Mouse (Mus musculus) layer of hippocampus, adult 8-10 months (tissue): ENCODE measurements at regions not wholly inside any gene's neighbourhood (a gene's known extent, or its start where the extent isn't known, plus 50 kb on each side); places are given as distances from the start of the nearest gene placed in this dataset.

Source experiments
- DNase-seq, 2 experiments: peaks; one replicate each; pipeline ENCODE4 v3.0.0; 2022; ENCODE audit warnings: low spot score in 2 of 2

DNA sequence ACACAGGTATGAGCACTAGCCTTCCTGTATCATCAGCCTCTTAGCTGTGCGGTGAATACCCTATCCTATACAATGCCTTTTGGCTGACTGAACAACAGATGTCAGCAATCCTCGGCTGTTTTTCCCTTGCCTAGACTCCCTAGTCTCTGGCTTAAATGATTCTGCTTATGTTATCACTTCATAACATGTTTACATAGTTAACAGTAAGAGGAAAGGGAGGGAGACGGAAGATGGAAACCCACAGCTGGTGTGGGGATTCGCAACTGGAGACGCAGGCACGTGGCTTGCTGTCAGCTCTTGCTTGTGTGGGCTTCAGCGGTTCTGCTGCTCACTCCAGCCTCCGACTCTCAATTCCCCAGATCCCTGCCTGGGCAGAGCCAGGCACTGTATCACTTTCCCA lies 367.2 kb downstream of the Cbln4 start:
- DNase-seq, result no peak

DNA sequence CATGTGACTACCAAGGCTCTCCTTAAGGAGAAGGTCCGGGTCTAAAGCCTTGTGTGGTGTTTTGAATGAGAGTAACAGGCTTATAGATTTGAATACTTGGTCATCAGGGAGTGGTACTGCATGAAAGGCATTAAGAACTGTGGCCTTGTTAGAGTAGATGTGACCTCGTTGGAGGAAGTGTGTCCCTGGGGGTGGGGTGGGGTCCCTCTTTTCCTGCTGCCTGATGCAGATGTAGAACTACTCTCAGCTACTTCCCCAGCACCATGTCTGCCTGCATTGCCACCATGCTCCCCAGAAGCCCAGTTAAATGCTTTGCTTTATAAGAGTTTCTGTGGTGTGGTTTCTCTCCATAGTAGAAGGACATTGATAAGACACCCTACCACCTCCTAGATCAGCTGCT lies 367.9 kb downstream of the Cbln4 start:
- DNase-seq, result no peak

DNA sequence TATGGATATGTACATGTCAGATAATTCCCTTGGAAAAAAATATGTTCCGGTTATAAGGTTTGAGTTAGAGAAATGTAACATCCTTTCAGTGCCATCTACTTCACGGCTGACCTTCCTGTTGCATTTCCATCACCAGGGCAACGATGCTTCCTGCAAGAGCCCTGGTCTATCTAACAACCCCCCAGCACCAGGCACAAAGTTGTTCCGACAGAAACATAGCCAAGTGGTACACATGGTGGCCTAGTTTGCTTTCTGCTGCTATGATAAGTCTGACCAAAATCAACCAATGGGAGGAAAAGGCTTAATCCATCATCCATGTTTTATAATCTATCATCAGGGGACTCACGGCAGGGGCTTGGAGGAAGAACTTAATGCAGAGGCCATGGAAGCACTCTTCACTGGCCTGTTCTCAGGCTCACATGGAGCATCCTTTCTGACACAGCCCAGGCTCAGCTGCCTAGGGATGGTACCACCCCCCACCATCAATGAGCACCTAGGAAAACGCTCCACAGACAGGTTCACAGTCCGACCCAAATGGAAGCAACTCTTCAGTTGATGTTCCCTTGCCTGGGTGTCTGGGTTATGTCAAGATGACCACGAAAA lies 372.2 kb downstream of the Cbln4 start:
- no peak for DNase-seq

DNA sequence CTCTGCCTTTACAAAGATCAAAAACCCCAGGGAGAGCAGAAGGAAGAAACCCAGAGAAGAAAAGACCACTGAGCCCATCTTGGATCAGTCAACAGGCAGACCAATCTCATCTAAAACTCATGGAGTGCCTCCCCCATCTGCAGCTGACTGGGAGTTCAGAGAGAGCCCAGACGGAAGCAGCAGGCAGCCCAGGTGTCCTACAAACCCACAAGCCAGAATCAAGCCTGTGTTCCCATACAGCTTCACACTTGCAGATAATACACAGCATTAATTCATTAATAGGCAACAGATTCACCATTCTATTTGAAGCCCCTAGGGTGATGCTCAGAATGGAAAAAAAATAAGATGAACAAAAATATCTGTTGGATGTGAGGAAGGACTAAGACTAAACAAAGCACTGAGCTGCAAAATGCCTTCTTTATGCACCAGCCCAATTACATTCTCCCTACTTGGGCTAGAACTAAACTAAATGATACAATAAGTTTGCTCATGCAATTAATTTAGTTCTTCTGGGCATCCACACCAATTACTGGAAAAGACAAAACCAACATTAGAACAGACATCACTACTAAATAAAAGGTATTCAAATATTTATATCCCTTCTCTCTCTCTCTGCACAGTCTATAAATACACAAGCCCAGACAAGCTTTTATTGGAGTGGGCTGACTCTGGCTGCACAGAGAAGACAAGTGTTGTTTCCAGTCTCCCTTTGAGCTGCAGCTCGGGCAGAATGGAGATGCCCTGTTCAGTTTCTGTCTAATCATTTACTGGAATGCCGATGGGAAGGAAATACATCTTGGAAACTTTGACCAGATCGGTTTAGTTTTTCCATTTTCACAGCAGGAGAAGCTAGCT lies 374.2 kb downstream of the Cbln4 start:
- DNase-seq, result no peak

DNA sequence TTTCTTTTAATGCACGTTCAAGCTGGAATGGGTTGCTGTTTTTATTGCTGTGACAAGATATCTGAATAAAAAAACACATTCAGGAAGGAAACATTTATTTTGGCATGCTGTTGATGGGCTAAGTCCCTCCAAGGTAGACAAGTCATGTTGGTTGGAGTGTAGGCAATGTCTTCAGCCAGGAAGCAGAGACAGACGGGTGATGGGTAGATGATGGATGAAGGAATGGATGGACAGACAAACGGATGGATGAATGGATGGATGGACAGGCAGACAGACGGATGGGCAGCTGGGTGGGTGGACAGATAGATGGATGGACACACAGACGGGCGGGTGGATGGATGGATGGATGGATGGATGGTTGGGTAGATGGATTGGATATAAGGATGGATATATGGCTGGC lies 380.7 kb downstream of the Cbln4 start:
- DNase-seq, result no peak

DNA sequence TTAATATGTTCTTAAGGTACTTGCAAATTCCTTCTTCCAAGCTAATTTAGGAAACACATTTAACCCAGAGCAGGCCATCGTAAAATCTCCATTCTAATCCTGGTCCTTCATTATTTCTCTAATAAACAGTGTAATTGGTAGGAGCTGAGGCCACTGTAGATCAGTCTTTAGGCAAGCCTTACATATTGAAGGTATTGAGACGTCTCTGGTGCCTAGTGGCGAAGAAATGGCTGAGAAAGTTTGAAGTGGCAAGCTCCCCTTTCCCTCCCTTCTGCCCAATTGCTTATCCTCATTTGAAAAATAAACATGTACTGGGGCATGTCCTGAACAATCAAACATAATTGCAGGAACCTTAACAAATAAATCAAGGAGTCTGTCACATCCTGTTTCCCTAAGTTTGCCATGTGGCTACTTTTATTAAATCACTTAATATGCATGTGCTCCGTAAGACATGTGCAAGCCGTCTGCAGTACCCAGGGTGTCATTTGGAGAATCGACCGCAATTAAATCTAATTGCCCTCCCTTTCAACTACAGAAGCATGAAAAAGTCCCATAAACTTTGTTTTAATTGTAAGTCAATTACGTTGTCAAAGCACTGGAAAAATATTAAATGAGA lies 381.3 kb downstream of the Cbln4 start:
- no peak for DNase-seq

DNA sequence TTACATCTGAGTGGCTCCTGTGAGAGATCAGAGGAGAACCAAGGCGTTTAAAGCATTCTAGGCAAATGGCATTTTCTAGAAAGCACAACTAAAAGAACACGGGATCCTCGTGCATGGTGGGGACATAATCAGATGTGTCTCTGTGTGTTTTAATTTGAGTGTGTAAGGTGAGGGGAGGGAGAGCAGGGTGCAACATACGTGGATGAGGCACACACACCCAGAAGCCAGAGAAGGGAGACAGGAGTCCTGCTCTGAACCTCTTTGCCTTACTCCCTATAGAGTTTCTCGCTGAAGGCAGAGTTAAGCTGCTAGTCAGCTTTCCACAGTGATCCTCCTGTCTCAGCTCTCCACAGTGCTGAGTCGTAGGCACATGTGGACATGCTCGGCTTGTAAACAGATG lies 386.1 kb downstream of the Cbln4 start:
- no peak for DNase-seq

DNA sequence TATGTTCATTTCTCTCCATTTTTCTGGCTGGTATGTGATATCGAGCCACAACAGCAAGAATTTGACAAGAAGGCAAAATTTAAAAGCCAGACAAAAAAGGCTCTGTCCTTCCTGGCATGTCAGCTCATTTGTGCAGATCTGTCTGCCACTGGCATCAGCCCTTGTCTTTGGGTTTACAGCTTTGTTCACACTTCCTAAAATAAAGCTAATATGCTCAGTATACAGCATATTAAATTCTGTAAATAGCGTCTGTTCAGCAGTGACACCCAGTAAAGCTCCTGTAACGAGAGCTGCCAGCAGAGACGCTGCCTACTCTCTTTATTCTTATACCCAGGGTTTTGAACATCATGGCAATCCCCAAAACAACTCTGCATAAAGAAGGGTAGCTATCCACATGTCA lies 401.5 kb downstream of the Cbln4 start:
- DNase-seq, result no peak

DNA sequence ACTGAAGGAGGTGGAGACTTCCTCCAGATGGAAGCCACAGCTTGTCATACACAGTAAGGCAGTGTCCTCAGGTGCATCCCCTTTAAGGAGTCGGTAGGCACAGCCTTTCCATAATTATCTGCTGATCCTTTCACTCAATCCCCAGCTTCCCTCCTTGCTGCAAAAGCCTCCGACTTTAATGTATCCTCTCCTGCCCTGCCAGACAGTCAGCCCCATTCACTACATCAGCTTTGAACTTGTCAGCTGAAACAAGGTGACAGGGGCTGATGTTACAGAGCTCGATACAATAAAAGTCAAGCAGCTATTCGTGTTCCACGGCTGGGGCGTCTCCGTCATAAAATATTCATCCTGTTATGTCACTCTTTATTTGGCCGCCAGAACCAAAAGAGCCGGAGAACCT lies 402.8 kb downstream of the Cbln4 start:
- no peak for DNase-seq

DNA sequence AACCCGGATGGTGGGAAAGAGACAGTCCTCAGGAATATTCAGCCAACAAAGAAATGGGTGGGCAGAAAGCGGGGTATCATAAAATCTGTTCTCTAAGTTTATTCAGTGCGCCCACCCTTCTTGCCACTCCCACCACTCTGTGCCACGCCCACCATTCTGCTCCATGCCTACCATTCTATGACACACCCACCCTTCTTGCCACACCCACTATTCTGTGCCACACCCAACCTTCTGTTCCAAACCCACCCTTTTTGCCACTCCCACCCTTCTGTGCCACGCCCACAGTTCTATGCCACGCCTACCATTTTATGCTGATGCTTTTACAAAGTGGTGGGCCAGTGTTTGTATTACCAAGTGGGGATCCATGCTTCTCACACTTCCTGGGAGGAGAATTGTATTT lies 404.3 kb downstream of the Cbln4 start:
- no peak for DNase-seq

DNA sequence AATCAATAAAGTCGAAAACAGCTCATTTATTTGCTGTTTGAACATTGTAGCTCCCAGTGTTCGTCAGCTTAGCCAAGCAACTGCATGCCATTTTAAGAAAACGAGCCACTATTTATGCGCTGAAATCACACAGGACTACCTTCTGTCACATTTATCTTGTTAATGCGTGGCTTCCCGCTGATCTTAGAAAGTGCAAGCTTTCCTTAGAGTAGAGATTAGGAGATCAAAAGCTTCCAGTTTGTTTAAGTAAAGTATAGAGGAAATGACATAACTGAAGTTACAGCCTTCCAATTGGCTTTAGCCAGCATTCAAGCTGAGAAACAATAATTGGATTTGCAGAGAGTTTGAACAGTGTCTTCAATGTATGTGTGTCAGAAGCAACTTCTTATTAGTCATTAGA lies 406.4 kb downstream of the Cbln4 start:
- DNase-seq, result no peak

DNA sequence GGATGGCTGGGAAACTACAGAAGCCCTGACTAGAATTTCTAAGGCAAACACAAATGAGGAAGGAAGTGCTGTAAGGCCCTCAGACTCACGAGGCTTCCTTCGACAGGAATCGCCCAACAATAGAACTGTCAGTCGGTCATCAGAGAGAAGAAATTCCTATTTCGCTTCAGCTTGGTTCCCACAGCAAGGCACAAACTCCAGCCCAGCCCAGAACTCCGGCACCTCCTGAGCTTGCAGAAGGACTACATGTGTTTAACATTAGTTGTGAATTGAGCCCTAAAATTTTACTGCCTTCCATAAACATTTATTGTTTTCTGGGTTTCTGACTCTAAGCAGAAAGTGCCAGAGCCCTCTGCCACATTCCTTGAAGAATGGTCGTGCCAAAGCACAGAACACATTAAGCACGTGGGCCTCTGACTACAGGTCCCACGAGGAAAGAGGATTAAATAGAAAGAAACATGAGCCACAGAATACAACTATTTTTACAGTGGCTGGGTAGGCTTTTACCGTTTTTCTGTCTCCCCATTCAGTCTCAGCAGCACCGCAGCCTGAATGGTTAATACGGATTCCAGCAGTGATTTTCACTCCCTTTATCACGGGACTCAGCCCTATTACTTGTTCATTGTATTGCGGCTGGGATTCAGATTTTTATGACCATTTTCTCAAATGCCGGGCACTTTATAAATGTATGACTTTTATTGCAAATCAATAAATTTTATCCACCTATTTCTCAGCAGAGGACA lies 409.7 kb downstream of the Cbln4 start:
- DNase-seq, result no peak

DNA sequence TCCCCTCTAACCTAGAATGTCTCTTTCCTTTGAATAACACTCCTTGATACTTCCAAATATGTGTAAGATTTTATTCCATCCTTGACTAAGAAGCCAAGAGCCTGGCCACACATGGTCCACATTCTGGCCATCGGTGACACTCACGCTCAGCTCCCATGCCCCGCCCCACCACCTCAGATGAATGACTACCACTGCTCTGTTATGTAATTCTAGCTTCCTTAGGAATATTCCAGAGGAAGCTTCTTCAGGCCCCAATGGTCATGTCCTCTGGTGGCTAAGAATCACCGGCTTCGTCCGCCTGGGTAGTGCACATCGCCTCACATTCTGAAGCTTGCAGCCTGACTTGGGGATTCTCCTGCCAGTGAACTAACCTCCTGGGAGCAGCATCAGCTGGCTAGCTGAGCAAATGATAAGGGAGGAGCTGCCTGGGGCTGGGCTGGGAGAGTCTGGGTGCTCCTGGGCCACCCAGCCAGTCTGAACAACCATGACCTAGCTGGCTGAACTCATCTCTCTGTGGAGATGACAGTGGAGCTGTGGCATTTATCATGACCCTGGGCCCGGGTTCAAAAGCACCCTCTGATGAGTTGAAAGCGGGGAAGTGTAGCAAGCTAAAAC lies 413.1 kb downstream of the Cbln4 start:
- no peak for DNase-seq

DNA sequence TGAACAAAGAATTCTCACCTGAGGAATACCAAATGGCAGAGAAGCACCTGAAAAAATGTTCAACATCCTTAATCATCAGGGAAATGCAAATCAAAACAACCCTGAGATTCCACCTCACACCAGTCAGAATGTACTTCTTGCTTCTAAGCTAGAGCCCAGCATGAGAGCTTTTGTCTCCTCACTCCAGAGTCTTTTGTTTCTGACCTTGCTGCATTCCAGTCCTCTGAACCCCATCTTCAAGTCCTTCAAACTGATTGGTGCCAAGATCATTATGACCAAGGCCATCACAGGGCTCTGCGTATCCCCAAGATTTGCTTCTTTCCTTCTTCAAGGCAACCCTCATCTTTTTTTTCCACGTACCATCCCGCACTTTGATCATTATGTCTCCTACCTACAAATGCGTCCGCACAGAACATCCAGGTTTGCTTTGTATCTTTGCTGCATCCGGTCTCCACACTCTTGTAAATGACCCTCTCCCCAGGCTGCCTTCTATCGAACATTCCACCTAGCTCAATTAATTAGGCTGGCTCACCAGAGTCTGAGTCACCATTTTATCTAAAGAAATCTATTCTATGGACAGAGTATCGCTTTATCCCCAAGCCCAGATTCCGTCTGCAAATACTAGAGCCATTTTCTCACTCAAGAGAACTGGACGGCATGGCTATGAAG lies 414.9 kb downstream of the Cbln4 start:
- DNase-seq, result no peak

DNA sequence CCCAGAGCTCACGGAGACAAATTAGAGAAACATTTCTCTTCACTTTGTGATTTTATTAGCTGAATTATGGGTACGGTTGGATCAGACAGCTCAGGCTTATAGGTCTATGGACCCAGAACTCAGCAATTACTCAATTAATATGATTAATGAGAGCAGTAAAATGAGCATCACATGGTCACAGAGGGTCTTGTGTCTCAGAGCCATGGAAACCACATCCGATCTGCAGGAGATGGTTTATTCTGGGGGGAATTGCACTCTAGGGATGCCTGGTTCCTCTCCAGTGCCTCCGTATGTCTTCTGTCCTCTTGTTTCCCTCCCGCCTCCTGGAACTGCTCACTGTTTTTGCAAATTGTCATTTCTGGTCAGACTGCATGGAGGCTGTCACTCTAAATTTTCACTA lies 422.6 kb downstream of the Cbln4 start:
- no peak for DNase-seq

DNA sequence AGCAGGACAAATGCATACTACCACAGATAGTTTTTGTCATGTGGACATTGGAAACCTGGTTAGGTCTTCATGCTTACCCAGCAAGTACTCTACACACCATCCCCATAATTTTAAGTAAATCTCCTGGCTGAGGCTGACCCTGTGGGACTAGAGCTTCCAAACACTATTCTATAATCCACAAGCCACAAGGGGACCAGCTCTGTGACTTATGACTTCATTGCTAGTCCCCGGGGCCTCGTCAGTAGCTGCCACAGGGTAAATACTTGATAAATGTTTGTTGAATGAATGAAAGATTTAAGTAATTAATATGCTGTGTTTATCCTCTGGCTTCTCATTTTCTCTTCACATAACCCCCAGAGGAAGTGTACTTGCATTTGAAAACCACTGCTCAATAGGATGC lies 423.0 kb downstream of the Cbln4 start:
- no peak for DNase-seq

DNA sequence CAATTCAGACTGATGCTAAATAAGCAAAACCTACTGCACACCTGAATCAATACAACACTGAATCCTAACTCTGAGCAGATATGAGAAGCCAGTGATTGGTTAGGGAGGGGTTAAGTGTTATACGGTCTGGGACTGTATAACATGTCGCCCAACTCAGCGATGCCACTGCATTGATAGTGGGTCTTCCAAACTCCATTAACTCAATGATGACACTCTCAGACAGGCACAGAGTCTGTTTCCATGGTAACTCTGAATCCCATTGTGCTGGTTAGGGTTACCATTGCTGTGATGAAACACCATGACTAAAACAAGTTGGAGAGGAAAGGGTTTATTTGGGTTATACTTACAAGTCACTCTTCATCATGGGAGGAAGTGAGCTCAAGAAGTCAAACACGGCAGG lies 424.5 kb downstream of the Cbln4 start:
- no peak for DNase-seq

DNA sequence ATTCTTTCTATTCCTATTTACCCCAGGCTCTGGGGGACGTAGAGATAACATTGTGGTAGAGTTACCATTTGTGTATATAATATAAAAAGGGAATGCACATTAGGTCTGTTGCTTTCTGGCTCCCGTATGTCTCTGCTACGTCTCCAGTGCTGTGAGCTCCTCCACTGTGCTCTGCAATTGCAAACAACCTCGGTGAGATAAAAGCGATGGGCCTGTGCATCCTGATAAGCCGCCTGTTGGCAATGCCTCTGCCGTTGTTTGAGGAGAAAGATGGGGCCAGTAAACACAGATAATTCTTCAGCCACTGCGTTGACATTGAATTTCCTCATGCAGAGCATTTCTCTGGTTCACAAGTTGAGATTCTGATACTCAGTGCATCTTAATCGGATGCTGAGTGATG lies 424.9 kb downstream of the Cbln4 start:
- DNase-seq, result no peak

DNA sequence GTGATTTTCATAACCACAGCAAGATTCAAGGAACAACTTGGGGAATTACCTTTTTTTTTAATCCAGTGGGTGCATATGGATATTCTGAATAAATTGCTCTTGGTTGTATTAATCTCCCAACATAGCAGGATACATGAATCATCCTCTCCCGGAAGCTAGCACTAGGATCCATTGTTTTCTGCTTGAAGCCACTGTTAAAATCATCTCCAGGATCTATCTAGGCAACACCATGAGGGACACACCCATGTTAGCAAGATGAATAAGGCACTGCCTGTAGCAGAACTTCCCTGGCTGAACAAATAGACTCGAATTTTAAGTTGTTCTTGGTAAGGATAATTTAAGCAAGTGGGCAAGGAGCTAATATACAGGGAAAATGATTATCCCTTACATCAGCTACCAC lies 427.8 kb downstream of the Cbln4 start:
- DNase-seq, result no peak

DNA sequence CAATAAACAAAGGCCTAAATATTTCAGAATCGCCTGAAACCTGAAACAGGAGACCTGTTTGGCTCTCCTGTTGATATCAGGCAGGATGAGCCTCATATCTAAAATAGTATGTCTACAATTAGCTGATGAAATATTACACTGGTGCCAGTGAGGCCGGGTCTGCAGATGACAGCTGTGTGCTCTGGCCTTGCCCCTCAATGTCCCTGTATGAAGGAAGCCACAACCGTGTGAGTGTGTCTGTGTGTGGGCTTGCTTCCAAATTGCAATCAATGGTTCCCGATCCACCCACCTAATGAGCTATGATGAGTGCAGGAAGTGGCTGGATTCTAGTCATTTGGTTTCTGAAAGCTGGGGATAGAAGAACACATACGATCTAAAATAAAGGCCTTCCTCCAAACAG lies 438.2 kb downstream of the Cbln4 start:
- no peak for DNase-seq

DNA sequence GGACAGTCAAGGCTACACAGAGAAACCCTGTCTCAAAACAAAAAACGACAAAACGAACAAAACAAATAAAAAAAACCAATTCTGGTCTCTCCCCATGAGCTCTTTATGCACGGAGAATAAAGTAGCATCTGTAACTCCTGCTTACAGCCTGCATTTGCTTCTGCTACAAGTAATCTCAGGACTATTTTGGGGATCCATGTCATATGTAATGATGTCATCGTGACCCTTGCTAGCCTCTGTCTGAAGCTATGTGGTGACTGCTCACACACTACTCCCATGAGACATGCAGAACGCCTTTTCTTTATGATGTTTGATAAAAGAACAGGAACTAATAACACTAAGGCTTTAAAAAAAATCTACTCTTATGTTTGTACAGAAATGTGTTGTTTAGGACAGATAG lies 448.0 kb downstream of the Cbln4 start:
- DNase-seq, result no peak
